Mouse (Mus musculus) adrenal gland, adult 8-10 months (tissue): Measurements from ENCODE around the gene Rnf126. TPM values are rescaled to one million over a fixed set of nuclear protein-coding genes. Genes with fewer than 3 reads are reported as not detected.
"Not testable (repeated sequence)": the region's sequence is repeated elsewhere in the genome, so short reads cannot be mapped to it uniquely, and the experiment has no call there.

Experiments
- DNase-seq: peaks from one replicate; pipeline ENCODE4 v3.0.0; 2022
- total RNA-seq, 4 experiments: library from RNA; stranded (reverse); gene quantifications; 2 replicates each; pipeline ENCODE4 v1.2.4; 2022

Rnf126 gene
- total RNA-seq, 4 experiments from 2014 or later = 45.2 to 61.9 (median 50.8) TPM

DNA sequence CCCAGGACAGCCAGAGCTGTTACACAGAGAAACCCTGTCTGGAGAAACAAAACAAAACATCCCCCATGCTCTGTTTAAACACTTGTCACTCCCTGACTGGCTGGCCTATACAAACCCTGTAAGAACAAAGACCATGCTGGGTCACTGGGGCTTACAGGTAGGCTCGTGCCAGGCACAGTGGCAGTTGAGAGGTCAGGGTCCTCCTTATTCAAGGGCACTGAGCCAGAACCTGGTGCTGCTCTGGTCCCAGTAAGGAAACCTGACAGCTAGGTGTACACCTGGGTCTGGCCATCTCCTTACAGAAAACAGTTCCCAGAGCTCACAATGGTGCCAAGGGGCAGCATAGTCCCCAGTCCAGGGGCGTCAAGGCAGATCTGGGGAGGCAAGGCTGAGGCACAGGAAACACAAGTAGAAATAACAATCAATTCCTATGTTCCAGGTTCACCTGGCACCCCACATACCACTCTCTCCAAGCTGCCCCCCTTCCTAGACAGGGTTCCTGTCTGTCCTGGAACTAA lies 1.5 kb downstream of the Rnf126 start:
- no peak for DNase-seq

- no peak for DNase-seq
Measured at GRCm38 (mm10) chr10:79764234-79764633, 2.5 kb downstream of the Rnf126 start.

DNA sequence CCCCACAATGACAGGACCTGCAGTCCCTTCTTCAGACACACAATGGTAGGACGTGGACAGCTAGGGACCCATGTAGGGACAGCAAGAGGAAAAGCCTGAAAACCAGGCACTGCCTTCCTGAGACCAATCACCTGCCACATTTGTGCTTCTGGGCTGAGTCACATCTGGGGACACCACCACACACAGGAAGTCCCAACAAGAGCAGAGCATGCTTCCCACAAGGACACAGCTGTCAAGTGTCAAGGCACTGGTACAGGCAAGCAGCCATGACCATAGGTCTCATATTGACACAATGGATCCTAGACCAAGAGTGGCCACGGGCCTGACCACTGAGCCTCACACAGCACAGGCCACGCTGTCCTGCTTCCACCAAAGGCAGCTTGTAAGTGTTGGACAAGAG lies 3.9 kb downstream of the Rnf126 start:
- no peak for DNase-seq

- DNase-seq = no peak
Measured at GRCm38 (mm10) chr10:79760603-79761143, 6.1 kb downstream of the Rnf126 start.

DNA sequence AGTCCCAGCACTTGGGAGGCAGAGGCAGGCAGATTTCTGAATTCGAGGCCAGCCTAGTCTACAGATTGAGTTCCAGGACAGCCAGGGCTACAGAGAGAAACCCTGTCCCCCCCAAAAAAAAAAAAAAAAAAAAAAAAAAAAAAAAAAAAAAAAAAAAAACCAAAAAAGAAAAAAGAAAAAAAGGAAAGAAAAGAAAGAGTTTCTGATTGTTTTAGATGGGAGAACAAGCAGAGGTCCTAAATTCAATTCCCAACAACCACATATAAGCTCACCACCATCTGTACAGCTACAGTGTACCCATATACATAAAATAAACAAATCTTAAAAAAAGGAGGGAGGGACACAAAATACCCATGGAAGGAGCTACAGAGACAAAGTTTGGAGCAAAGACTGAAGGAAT lies 7.1 kb downstream of the Rnf126 start:
- DNase-seq = not testable (repeated sequence)

DNA sequence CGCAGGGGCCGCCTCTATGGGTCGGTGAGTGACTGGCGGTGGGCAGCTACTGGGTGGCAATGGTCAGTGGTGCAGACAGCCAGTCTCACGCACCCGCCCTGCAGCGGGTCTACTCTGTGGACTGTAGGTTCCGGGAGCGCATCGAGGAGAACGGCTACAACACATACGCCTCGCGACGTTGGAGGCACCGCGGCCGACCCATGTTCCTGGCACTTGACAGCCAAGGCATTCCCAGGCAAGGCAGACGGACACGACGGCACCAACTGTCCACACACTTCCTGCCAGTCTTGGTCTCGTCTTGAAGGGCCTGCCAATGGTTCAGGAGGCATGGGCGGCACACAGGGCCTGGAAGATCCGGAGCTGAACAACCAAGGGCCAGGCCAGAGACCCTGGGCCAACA lies 10.1 kb downstream of the Rnf126 start:
- DNase-seq = no peak

DNA sequence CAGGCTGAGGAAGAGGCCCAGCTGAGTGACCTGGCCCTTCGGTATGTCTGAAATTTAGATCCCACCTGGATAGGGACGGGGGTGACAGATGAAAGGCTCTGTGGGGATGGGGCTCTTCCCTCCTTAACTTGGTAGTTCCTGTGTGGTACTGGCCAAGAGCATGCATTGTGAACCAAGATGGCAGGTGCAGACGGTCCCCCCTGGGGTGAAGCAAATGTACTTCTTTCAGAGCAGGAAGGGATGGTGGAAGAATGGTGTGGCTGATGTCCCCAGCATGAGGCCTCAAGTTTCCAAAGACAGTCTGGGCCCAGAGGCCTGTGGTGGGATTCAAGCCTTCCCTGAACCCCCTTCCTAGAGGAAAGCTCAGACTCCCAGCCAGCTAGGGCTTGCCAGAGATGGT lies 10.9 kb downstream of the Rnf126 start:
- no peak for DNase-seq

GRCm38 (mm10) chr10:79754856-79755516 lies 11.8 kb downstream of the Rnf126 start, which contains the start of gene Fgf22:
Fgf22 (plus strand) TSS chr10:79755076.
- peak; percentile 71 for DNase-seq

DNA sequence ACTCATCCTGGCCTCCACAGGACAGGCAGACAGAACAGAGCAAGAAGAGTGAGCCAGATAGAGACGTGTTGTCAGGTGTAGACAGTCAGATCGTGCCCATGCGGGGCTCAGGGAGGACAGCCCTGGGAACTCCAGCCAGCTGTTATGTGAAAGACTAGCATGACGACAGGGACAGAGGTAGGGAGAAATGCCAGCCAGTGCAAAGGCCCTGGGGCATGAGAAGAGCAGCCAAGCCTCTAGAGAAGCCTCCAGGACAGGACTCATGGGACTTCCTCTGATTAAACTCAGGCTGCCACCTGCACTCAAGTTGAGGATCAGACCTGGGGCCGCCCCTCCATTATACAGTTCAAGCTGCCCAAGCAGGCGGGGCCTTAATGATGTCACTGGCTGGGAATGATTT lies 18.3 kb downstream of the Rnf126 start:
- DNase-seq = no peak

DNA sequence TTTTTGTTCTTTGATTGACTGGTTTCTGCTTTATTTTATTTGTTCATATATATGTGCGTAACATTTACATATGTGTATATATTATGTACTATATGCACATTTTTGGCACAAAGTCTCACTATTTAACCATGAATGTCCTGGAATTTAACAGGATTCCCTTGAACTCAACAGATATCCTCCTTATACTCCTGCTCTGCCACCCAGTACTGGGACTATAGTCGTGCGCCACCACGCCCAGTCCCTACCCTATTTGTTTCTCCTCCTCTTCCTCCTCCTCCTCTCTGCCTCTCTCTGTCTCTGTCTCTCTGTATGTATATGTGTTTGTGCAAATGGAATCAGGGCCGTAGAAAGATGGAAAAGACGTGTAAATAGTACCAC lies 20.0 kb downstream of the Rnf126 start:
- DNase-seq = no peak

GRCm38 (mm10) chr10:79745898-79746773 lies 20.6 kb downstream of the Rnf126 start, which contains the start of gene Polrmt:
Polrmt (minus strand) TSS chr10:79746581.
- DNase-seq = peak; percentile 97

GRCm38 (mm10) chr10:79745411-79745810 lies 21.3 kb downstream of the Rnf126 start:
- DNase-seq = no peak

DNA sequence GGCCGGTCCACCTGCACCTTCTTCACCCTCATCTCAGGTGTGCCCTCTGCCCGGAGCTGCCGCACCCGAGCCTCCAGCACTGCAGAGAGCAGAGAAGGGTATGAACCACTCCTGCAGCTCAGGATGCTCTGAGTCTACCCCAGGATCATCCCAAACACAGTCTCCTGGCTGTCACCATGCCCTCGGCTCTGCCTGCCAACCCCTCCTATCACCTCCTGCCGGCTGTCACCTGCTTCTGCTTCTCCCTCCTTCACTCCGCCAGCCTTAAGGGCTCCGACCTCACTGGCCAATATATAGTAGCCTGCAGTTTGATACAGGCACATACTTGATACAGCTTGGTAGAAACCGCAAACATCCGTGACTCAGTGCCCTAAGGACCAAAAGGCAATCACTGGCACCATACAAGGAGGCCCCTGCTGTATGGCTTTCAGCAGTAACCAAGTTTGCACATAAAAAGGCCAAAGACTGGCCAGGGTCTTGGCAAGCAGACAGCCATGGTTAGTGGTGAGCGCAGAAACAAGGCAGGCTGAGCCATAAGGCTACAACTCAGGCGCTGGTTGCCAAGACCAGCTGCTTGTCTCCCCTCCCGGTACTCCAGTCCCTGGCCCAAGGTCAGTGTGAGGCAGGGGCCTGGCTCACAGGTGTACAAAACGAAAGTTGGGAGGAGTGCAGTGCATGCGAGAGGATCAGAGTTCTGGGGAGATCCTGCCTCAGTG lies 22.9 kb downstream of the Rnf126 start:
- no peak for DNase-seq

DNA sequence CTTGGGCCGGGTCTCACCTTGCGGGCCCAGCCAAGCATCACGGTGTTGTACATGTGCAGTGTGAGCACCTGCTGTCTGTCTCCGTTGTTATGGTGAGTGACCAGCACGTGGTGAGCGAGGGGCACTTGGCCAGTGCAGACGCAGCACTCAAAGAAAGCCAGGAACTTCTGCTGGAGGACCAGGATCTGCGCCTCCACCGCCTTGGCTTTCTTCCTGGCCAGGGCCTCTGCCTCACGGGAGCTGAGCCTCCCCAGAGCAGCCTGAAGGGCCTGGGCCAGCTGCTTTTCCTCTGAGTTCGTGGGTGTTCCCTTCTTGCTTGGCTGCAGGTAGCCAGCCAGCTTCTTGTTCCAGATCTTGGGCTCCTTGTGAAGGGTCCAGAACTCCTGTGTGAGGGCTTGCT lies 23.6 kb downstream of the Rnf126 start:
- DNase-seq = no peak

GRCm38 (mm10) chr10:79740863-79741262 lies 25.9 kb downstream of the Rnf126 start:
- DNase-seq = no peak

- DNase-seq = no peak
Measured at GRCm38 (mm10) chr10:79739234-79739633, 27.5 kb downstream of the Rnf126 start.

- no peak for DNase-seq
Measured at GRCm38 (mm10) chr10:79738259-79738658, 28.5 kb downstream of the Rnf126 start.

- no peak for DNase-seq
Measured at GRCm38 (mm10) chr10:79736706-79737105, 30.0 kb downstream of the Rnf126 start.

DNA sequence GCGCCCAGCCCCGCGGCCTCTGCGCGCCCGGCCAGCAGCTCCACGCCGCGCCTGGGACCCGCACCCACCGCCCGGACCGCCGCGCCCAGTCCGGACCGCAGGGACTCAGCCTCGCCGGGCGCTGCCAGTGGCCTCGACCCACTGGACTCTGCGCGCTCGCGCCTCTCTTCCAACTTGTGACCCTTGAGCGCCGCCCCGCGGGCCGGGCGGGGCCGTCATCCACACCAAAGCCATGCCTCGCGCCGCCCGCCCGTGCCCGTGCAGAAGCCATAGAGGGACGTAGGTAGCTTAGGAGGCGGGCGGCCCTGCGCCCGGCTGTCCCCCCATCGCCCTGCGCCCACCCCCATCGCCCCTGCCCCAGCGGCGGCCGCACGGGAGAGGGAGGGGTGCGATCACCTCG lies 31.4 kb downstream of the Rnf126 start:
- no peak for DNase-seq

- no peak for DNase-seq
Measured at GRCm38 (mm10) chr10:79733847-79734246, 32.9 kb downstream of the Rnf126 start.

- no peak for DNase-seq
Measured at GRCm38 (mm10) chr10:79732500-79732899, 34.3 kb downstream of the Rnf126 start.

DNA sequence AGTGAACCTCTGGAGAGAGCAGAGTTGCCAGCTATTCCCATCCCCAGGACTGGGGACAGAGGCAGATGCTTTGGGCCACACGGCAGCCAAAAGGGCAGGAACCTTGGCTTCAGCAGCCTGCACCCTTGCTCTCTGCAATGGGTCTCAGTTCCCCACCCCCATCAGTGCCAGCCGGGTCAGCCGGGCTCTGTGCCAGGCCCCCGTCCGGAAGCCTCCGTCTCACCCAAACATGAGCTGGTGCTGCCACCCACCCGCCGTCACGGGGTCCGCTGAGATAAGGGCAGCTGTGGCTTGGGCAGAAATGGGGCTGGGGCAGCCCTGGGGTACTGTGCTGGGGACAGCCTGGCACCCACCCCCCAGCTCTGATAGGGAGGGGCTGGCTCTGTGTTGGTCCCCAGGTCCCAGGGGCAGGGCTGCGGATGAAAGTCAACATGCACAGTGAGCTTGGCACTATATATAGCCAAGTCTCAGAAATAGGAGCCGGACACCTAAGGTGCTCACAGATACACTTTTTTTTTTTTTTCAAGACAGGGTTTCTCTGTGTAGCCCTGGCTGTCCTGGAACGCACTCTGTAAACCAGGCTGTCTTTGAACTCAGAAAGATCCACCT lies 37.3 kb downstream of the Rnf126 start:
- no peak for DNase-seq
